Mouse (Mus musculus) erythroblast, adult 5-6 weeks (primary cell): Measurements from ENCODE around the gene Dchs2. TPM values are rescaled to one million over a fixed set of nuclear protein-coding genes. Genes with fewer than 3 reads are reported as not detected.

ENCODE experiments used
- ATAC-seq: replicated peaks from 2 replicates; pipeline ENCODE4 v1.8.0; 2016; ENCODE audit warnings: moderate number of reproducible peaks, mild to moderate bottlenecking, moderate TSS enrichment, inconsistent platforms; ENCODE audit not compliant: poor library complexity, low FRiP score, severe bottlenecking
- total RNA-seq, 2 experiments: library from RNA; stranded (forward) in 1 of 2; stranded (reverse) in 1 of 2; fragments of 150-400 nt in 1 of 2; fragments of 200-764, 138-1000 nt in 1 of 2; gene quantifications; 2 replicates each; pipeline versions ENCODE4 v1.2.3 to v1.2.4; 2015 to 2017; ENCODE audit warnings: low replicate concordance in 2 of 2

Gene Dchs2
- total RNA-seq, 2 experiments from 2014 or later, result not detected

- no peak for ATAC-seq
Observed at GRCm38 (mm10) chr3:83230326-83230725, 102.6 kb downstream of the Dchs2 start.

GRCm38 (mm10) chr3:83234457-83234856 lies 106.7 kb downstream of the Dchs2 start:
- no peak for ATAC-seq

GRCm38 (mm10) chr3:83235061-83235460 lies 107.3 kb downstream of the Dchs2 start:
- ATAC-seq, result no peak

- no peak for ATAC-seq
Observed at GRCm38 (mm10) chr3:83246536-83246935, 118.8 kb downstream of the Dchs2 start.

GRCm38 (mm10) chr3:83250001-83250545 lies 122.3 kb downstream of the Dchs2 start:
- ATAC-seq, result no peak

GRCm38 (mm10) chr3:83251899-83252298 lies 124.2 kb downstream of the Dchs2 start:
- no peak for ATAC-seq

- ATAC-seq, result no peak
Observed at GRCm38 (mm10) chr3:83259421-83259820, 131.7 kb downstream of the Dchs2 start.

- no peak for ATAC-seq
Observed at GRCm38 (mm10) chr3:83266009-83266408, 138.3 kb downstream of the Dchs2 start.

GRCm38 (mm10) chr3:83270228-83270627 lies 142.5 kb downstream of the Dchs2 start:
- no peak for ATAC-seq

GRCm38 (mm10) chr3:83270982-83271381 lies 143.2 kb downstream of the Dchs2 start:
- ATAC-seq, result no peak

GRCm38 (mm10) chr3:83273555-83274244 lies 146.0 kb downstream of the Dchs2 start:
- ATAC-seq, result no peak

GRCm38 (mm10) chr3:83275703-83276102 lies 148.0 kb downstream of the Dchs2 start:
- ATAC-seq, result no peak

- no peak for ATAC-seq
Observed at GRCm38 (mm10) chr3:83283882-83284281, 156.1 kb downstream of the Dchs2 start.

GRCm38 (mm10) chr3:83286975-83287405 lies 159.2 kb downstream of the Dchs2 start:
- no peak for ATAC-seq

GRCm38 (mm10) chr3:83288118-83288840 lies 160.5 kb downstream of the Dchs2 start:
- no peak for ATAC-seq

- ATAC-seq, result no peak
Observed at GRCm38 (mm10) chr3:83290482-83290881, 162.7 kb downstream of the Dchs2 start.

GRCm38 (mm10) chr3:83290953-83291352 lies 163.2 kb downstream of the Dchs2 start:
- no peak for ATAC-seq

- no peak for ATAC-seq
Observed at GRCm38 (mm10) chr3:83299783-83300382, 172.1 kb downstream of the Dchs2 start.

- no peak for ATAC-seq
Observed at GRCm38 (mm10) chr3:83303876-83304275, 176.1 kb downstream of the Dchs2 start.

GRCm38 (mm10) chr3:83345928-83346327 lies 218.2 kb downstream of the Dchs2 start:
- no peak for ATAC-seq
